ENCODE assay signal across 26 mouse cellular contexts in the genomic region with DNA sequence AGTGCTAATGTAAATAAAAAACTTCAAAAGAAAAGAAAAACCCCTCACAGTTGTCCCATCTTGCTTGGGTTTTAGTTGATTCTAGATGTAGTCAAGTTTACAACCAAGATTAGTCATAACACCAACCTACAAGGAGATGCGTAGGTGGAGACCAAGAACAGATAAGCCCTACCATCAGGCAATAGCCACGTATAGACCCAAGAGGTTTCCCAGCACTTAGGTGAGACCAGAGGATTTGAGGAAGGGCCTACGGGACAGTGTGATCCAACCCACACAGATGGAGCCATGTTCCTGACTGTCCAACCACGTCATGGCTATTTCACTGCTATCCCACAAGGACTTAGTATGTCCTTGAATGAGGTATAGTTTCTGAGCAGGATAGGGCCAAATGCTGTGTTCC. TPM values are rescaled to one million over a fixed set of nuclear protein-coding genes. Genes with fewer than 3 reads are reported as not detected.
A peak's percentile ranks its signal among the peaks of the same experiment; 100 is the strongest.
DNase-seq lines count a peak whose midpoint lies in the region; ATAC-seq lines count a peak whose summit lies in the region.
"Had no signal": no experiment of that assay in that cellular context is flagged by ENCODE, and none has a peak within 500 bp of the region (broad histone marks: within the 10 kb centered on the region; RNA-seq: fewer than 3 reads in every experiment).

No protein-coding gene starts in this region.

- 94% methylated on average over 4 of the region's 4 CpGs for WGBS in embryonic facial prominence, embryonic 13.5 days
- whole genome bisulfite sequencing in embryonic facial prominence, embryonic 10.5 days: 91% methylated on average over 4 of the region's 4 CpGs

- no peak overlapping the region for H3K4me2 ChIP-seq in embryonic facial prominence, embryonic 13.5 days
- H3K4me2 ChIP-seq: embryonic facial prominence, embryonic 12.5 days; embryonic facial prominence, embryonic 15.5 days; forebrain, embryonic 13.5 days; forebrain, embryonic 15.5 days had no signal

- ATAC-seq in embryonic facial prominence, embryonic 13.5 days (ENCODE audit: insufficient number of reproducible peaks, insufficient read depth, low FRiP score, low TSS enrichment, low read depth): 0 out of 2 replicates have a peak, but pooled peaks have one; percentile 3
- ATAC-seq: forebrain, embryonic 13.5 days; forebrain, embryonic 15.5 days; forebrain, postnatal 0 days had no signal

- H3K9me3 ChIP-seq in embryonic facial prominence, embryonic 13.5 days: no peaks in the 10 kb centered on the region
- H3K9me3 ChIP-seq in embryonic facial prominence, embryonic 10.5 days: no peaks in the 10 kb centered on the region
- H3K9me3 ChIP-seq: embryonic facial prominence, embryonic 12.5 days; embryonic facial prominence, embryonic 15.5 days; forebrain, embryonic 13.5 days; forebrain, embryonic 15.5 days had no signal

- H3K36me3 ChIP-seq in embryonic facial prominence, embryonic 13.5 days: no peaks in the 10 kb centered on the region
- H3K36me3 ChIP-seq in embryonic facial prominence, embryonic 10.5 days (replicated peaks): no peaks in the 10 kb centered on the region
- H3K36me3 ChIP-seq: embryonic facial prominence, embryonic 12.5 days; embryonic facial prominence, embryonic 15.5 days; forebrain, embryonic 15.5 days had no signal

- no peak overlapping the region for H3K9ac ChIP-seq in embryonic facial prominence, embryonic 13.5 days
- H3K9ac ChIP-seq: embryonic facial prominence, embryonic 12.5 days; embryonic facial prominence, embryonic 15.5 days; forebrain, embryonic 13.5 days; forebrain, embryonic 15.5 days; forebrain, postnatal 0 days had no signal

- no peak overlapping the region for H3K4me3 ChIP-seq in embryonic facial prominence, embryonic 13.5 days
- no peak overlapping the region for H3K4me3 ChIP-seq in embryonic facial prominence, embryonic 10.5 days
- H3K4me3 ChIP-seq: embryonic facial prominence, embryonic 12.5 days; embryonic facial prominence, embryonic 15.5 days; erythroblast, embryonic 14.5 days; forebrain, embryonic 13.5 days; forebrain, embryonic 15.5 days had no signal

- DNase-seq in embryonic facial prominence, embryonic 10.5 days (ENCODE audit: low spot score): no peak
- peak; percentile 62 for DNase-seq in gonadal fat pad, adult 2 months (ENCODE audit: low read depth)
- DNase-seq in thymus, postnatal 25 days: no peak
- DNase-seq in gastrocnemius, adult 8-10 months (ENCODE audit: low spot score in 2 of 2): no peak
- DNase-seq: adrenal gland, adult 2 months; adrenal gland, postnatal 10 days; adrenal gland, postnatal 25 days; cerebellum, adult 11 months; cerebellum, adult 18-20 months; cerebellum, adult 8-10 months; cerebellum, adult 9-11 months; cerebellum, postnatal 14 days; cerebellum, postnatal 36 days; embryo, embryonic 11 days; forebrain, postnatal 0 days had no signal

- H3K4me1 ChIP-seq in embryonic facial prominence, embryonic 13.5 days: no peaks in the 10 kb centered on the region
- no peaks in the 10 kb centered on the region for H3K4me1 ChIP-seq in embryonic facial prominence, embryonic 10.5 days
- H3K4me1 ChIP-seq: embryonic facial prominence, embryonic 12.5 days; embryonic facial prominence, embryonic 15.5 days; forebrain, embryonic 15.5 days had no signal

- H3K27ac ChIP-seq in embryonic facial prominence, embryonic 13.5 days: no peak overlapping the region
- no peak overlapping the region for H3K27ac ChIP-seq in embryonic facial prominence, embryonic 10.5 days (replicated peaks)
- H3K27ac ChIP-seq: embryonic facial prominence, embryonic 12.5 days; embryonic facial prominence, embryonic 15.5 days; forebrain, embryonic 13.5 days; forebrain, embryonic 15.5 days had no signal

- no peaks in the 10 kb centered on the region for H3K27me3 ChIP-seq in embryonic facial prominence, embryonic 13.5 days
- H3K27me3 ChIP-seq in embryonic facial prominence, embryonic 10.5 days (replicated peaks; ENCODE audit: low read depth, poor library complexity, severe bottlenecking): no peaks in the 10 kb centered on the region
- H3K27me3 ChIP-seq: embryonic facial prominence, embryonic 12.5 days; embryonic facial prominence, embryonic 15.5 days; forebrain, embryonic 13.5 days; forebrain, embryonic 15.5 days had no signal

RNA-seq across cellular contexts. Expression of gene Mlc1, which starts 6.5 kb away (rescaled TPM):
- polyA plus RNA-seq in embryonic facial prominence, embryonic 13.5 days (2015; fragmentation: Nextera tagmentation; extraction: Ambion mirVana): 0.24 and 0.33 TPM in 2 replicates
- polyA plus RNA-seq in embryonic facial prominence, embryonic 10.5 days (2016; fragmentation: Nextera tagmentation; extraction: Ambion mirVana): 1.0 and 1.5 TPM in 2 replicates
- polyA plus RNA-seq in gonadal fat pad, adult 2 months (2012; rRNA removed): 0.26 and 0.70 TPM in 2 replicates
- under 1 TPM in 1 of 4 experiments, not detected in 3; 0.09 TPM for total RNA-seq in gastrocnemius, adult 8-10 months (2022)
- total RNA-seq: adrenal gland, adult 2 months; adrenal gland, postnatal 25 days; common myeloid progenitor, adult 5-6 weeks; MEL had no signal
- polyA plus RNA-seq: adrenal gland, adult 2 months; embryonic facial prominence, embryonic 15.5 days; erythroblast, embryonic 14.5 days had no signal

RNA-seq across cellular contexts. Expression of gene Mov10l1, which starts 10.4 kb away (rescaled TPM):
- polyA plus RNA-seq in embryonic facial prominence, embryonic 13.5 days (2015; fragmentation: Nextera tagmentation; extraction: Ambion mirVana): not detected in 2 replicates
- not detected in 2 replicates for polyA plus RNA-seq in embryonic facial prominence, embryonic 10.5 days (2016; fragmentation: Nextera tagmentation; extraction: Ambion mirVana)
- polyA plus RNA-seq in gonadal fat pad, adult 2 months (2012; rRNA removed): 0.11 and 0.15 TPM in 2 replicates
- total RNA-seq in gastrocnemius, adult 8-10 months (2022): not detected
- total RNA-seq: adrenal gland, adult 2 months; adrenal gland, postnatal 10 days; adrenal gland, postnatal 25 days; common myeloid progenitor, adult 5-6 weeks; MEL had no signal
- polyA plus RNA-seq: adrenal gland, adult 2 months; brain, embryonic 14.5 days; C2C12; erythroblast, embryonic 14.5 days; forebrain, embryonic 11.5 days; forebrain, embryonic 13.5 days; forebrain, embryonic 15.5 days had no signal

RNA-seq across cellular contexts. Expression of gene Ttll8, which starts 18.1 kb away (rescaled TPM):
- not detected in 2 replicates for polyA plus RNA-seq in embryonic facial prominence, embryonic 13.5 days (2015; fragmentation: Nextera tagmentation; extraction: Ambion mirVana)
- polyA plus RNA-seq in embryonic facial prominence, embryonic 10.5 days (2016; fragmentation: Nextera tagmentation; extraction: Ambion mirVana): not detected in 2 replicates
- 0.45 and 0.82 TPM in 2 replicates for polyA plus RNA-seq in gonadal fat pad, adult 2 months (2012; rRNA removed)
- total RNA-seq in gastrocnemius, adult 8-10 months (2022): not detected
- total RNA-seq: adrenal gland, postnatal 10 days; adrenal gland, postnatal 25 days; common myeloid progenitor, adult 5-6 weeks; MEL had no signal
- polyA plus RNA-seq: adrenal gland, adult 2 months; C2C12; embryonic facial prominence, embryonic 12.5 days; erythroblast, embryonic 14.5 days; forebrain, embryonic 13.5 days; forebrain, embryonic 15.5 days had no signal
